Mouse (Mus musculus) midbrain, embryonic 13.5 days (tissue): ENCODE data around the gene Abca8b. TPM values are rescaled to one million over a fixed set of nuclear protein-coding genes. Genes with fewer than 3 reads are reported as not detected.

Experiments used
- ATAC-seq: fragments of 200-750 bp; cut with Nextera tagmentation; 2 replicates; pipeline ENCODE4 v1.8.0; 2017; ENCODE audit warnings: mild to moderate bottlenecking, moderate TSS enrichment, moderate library complexity
- H3K27ac ChIP-seq: fragments of 300-500 bp; sonication (generic); 2 replicates; pipeline ENCODE4 v1.5.1; 2015; ENCODE audit warnings: inconsistent platforms, mild to moderate bottlenecking, moderate library complexity
- H3K27me3 ChIP-seq: fragments of 300-500 bp; sonication (generic); 2 replicates; pipeline ENCODE4 v1.6.1; 2015; ENCODE audit warnings: mild to moderate bottlenecking, inconsistent platforms
- H3K36me3 ChIP-seq: fragments of 300-500 bp; sonication (generic); 2 replicates; pipeline ENCODE4 v1.6.1; 2015; ENCODE audit warnings: mild to moderate bottlenecking, inconsistent platforms
- H3K4me1 ChIP-seq: fragments of 300-500 bp; sonication (generic); replicated peaks from 2 replicates; pipeline ENCODE4 v1.6.1; 2015; ENCODE audit warnings: inconsistent platforms
- H3K4me2 ChIP-seq: fragments of 300-500 bp; sonication (generic); replicated peaks from 2 replicates; pipeline ENCODE4 v1.6.1; 2015; ENCODE audit warnings: moderate library complexity, mild to moderate bottlenecking, inconsistent platforms
- H3K4me3 ChIP-seq: fragments of 300-500 bp; sonication (generic); replicated peaks from 2 replicates; pipeline ENCODE4 v1.5.1; 2015; ENCODE audit warnings: mild to moderate bottlenecking, inconsistent platforms
- H3K9ac ChIP-seq: fragments of 300-500 bp; sonication (generic); replicated peaks from 2 replicates; pipeline ENCODE4 v1.6.1; 2015; ENCODE audit warnings: mild to moderate bottlenecking, inconsistent platforms
- H3K9me3 ChIP-seq: fragments of 300-500 bp; sonication (generic); 2 replicates; pipeline ENCODE4 v1.6.1; 2016; ENCODE audit warnings: mild to moderate bottlenecking, inconsistent platforms
- WGBS: fragments of 180-500 bp; shearing (Covaris S2); methylation state at CpG from one replicate; pipeline ENCODE4 v1.1.7; 2015; 5-methylcytosine and 5-hydroxymethylcytosine counted together
- polyA plus RNA-seq: library from polyadenylated mRNA; unstranded; fragments of >200 nt; fragmentation: Nextera tagmentation; extraction: Ambion mirVana; gene quantifications from 2 replicates; pipeline ENCODE4 v1.2.1, GENCODE M21; 2015

Gene Abca8b
- polyA plus RNA-seq, 1 experiment from 2014 or later: 0.97 TPM

DNA sequence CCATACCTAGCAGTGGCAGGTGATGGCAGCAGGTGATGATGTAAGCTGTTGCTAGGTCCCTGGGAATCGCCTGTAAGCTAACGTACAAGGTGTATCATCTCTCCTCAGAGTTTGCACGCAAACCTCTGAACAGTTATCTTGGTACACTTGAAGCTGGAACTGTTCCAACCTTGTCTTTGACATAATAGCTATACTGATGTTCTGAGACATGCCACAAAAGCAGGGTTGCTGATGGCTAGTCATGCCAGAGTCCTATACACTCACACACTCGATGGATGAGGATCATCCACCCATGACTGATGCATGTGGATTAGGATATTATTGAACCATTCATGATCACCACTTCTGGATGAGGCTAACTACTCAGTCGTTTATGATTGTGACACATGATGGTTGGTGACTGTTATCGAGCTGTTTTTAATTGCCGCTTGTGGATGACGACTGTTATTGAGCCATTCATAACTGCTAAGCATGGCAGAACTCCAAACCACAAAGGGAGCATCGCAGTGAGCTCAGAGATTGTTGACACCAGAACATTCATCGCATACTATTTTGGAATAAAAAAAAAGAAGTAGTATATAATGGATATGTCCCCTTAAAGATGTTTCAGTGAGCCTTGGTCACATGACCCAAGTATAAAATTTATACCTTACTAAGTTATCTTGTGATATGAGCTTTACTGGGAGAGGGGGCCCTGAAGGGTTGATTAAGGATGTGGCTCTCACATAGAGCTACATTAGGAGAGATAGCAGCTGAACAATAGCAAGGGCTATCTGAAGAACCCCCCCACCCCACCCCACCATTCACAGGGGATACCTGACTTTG, 87.2 kb downstream of the Abca8b start:
- no peaks in the 10 kb centered on the region for H3K9me3 ChIP-seq
- 88% methylated on average over 10 of the region's 10 CpGs for WGBS
- ATAC-seq: no peak

DNA sequence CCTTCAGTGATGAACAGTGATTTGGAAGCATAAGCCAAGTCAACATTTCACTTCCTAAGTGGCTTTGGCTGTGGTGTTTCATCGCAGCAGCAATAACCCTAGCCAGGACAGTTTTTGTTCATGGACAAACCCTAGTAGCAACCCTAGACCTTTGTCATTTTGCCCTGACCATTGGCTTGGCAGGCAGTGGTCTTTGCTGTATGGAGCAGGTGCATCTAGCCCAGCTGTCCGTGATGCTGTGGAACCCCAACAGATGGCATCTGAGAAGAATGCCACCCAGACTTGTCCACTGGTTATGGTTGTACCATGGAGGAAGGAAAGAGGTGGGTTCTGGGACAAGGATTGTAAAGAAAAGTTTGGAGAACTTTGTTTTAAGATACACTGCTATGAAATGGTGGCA, 88.1 kb downstream of the Abca8b start:
- no peak overlapping the region for H3K9ac ChIP-seq
- WGBS: 92% methylated on average over 2 of the region's 2 CpGs
- H3K4me1 ChIP-seq: peaks cover 6% of the 10 kb centered on the region
- no peaks in the 10 kb centered on the region for H3K9me3 ChIP-seq
- no peak overlapping the region for H3K27ac ChIP-seq
- no peaks in the 10 kb centered on the region for H3K27me3 ChIP-seq
- no peaks in the 10 kb centered on the region for H3K36me3 ChIP-seq
- no peak overlapping the region for H3K4me3 ChIP-seq
- no peak overlapping the region for H3K4me2 ChIP-seq
- no peak for ATAC-seq

More for the DNA sequence above, 87.2 kb downstream of the Abca8b start:
- no peaks in the 10 kb centered on the region for H3K27me3 ChIP-seq
- no peak overlapping the region for H3K27ac ChIP-seq
- H3K4me3 ChIP-seq: no peak overlapping the region
- H3K36me3 ChIP-seq: no peaks in the 10 kb centered on the region
- H3K9ac ChIP-seq: no peak overlapping the region
- H3K4me1 ChIP-seq: no peaks in the 10 kb centered on the region
- H3K4me2 ChIP-seq: no peak overlapping the region

DNA sequence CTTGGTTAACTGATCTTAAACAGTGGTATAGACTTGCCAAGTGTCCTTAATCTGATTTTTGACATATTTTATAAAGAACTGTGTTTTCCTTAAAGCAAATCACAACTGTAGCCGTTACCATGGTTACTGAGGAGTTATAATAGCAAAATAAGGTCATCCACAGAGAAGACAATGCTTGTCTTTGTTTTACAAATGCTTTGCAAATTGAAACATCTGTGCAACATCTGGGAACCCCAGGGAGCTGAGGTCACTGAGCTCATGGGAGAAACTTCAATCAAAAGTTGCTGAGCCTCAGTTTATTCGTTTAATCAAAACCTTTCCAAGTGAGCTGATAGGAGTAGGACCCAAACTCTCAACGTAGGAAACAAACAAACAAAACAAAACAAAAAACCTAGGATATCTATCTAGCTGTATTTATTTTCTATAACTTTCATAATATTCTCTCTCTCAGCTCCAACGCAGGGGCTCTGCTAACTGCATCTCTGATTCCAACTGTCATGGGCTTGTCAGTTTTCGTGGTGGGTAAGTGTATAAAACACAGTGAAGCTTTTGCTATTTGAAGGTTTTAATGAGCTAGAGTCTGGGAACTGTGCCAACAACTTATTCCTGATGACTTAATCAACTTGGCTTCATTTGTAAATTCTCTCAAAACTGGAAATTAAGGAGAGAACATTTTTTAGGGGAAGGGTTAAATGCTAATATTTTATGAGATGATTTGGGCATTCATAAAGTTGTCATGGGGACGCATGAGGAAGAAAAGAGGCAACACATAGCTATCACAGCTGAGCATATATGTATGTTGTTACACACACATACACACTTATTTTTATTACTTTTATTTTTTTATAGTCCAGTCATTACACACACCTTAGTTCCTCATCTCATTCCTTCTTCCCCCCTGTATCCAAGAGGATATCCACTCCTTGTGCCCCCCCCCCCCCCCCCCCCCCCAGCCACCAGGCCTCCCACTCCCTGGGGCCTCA, 92.7 kb downstream of the Abca8b start:
- Histone ChIP-seq H3K27me3 (no peaks in the 10 kb centered on the region), H3K4me1 (peaks cover 6% of the 10 kb centered on the region), H3K27ac (no peak overlapping the region), H3K9ac (no peak overlapping the region), H3K4me3 (no peak overlapping the region), H3K9me3 (no peaks in the 10 kb centered on the region), H3K36me3 (no peaks in the 10 kb centered on the region), H3K4me2 (no peak overlapping the region)
- peak; percentile 45; the same call in 1 of the 2 replicates for ATAC-seq
- 47% methylated on average over 6 of the region's 6 CpGs for WGBS

DNA sequence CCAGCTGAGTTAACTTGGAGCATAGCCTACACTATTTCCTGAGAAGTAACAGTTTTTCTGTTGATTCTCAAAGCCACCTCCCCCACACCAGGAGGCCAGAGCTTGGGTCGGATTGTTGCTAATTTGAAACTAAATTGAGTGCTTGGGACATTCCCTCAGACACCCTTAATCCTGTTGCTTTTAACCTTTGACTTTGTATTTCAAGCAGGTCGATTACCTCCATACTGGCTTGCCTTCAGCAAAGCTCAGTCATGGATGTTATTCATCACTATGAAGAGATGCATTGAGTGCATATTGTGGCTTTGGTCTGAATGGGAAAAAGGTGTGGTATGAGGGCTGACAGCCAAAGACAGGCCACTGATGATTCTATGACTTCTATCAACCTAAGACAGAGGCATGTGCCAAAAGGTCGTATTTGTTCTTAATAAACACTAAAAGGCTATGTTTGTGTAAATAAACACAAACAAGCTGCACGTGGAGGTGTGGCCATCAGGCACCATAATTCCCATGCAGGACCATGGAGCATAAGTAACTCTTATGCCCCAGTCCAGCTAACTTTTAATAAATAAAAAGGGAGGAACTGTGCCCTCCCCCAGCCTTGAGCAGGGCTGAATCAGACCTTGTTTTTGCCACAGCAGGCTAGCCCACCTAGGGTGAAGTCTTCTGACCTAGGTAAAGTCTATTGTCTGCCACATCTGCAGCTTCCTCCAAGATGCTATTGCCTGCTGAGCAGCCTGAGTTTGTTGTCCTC, 95.0 kb downstream of the Abca8b start:
- no peak overlapping the region for H3K9ac ChIP-seq
- 37% methylated on average over 4 of the region's 4 CpGs for WGBS
- no peak overlapping the region for H3K27ac ChIP-seq
- H3K36me3 ChIP-seq: no peaks in the 10 kb centered on the region
- no peak overlapping the region for H3K4me3 ChIP-seq
- no peak overlapping the region for H3K4me2 ChIP-seq
- no peaks in the 10 kb centered on the region for H3K9me3 ChIP-seq
- no peak for ATAC-seq
- H3K4me1 ChIP-seq: peaks cover 6% of the 10 kb centered on the region
- H3K27me3 ChIP-seq: no peaks in the 10 kb centered on the region

DNA sequence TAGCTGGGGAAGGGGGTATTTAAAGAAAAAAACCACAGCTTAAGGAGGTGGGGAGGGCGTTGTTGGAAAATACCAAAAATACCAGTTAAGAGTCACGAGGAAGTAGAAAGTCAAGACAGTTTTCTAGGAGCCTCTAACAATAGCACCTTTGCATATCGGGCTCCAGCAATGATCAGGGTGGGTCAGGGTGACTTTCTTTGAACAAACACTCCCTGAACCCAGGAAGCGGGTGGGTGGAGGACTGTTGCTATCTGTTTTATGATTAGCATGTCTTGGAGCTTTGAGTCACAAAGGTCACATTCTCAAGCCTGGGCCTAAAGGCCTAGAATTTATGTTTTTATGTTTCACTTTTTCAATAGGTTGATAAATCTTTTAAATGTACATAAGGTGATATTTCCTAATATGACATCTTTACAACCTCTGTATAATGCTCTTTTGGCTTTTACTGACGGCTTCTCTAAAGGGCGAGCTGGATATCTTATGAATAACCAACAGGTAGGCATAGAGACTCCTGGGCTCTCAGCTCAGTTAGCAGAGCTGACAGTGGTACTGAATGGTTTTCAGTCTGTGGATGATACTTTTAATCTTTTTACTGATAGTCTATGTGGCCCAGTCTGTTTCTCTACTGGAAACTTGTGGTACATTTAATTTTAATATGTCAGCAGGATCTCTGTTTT, 96.7 kb downstream of the Abca8b start:
- Histone ChIP-seq H3K27me3 (no peaks in the 10 kb centered on the region), H3K36me3 (no peaks in the 10 kb centered on the region), H3K27ac (no peak overlapping the region), H3K4me1 (peaks cover 6% of the 10 kb centered on the region), H3K9ac (no peak overlapping the region), H3K4me2 (no peak overlapping the region), H3K4me3 (no peak overlapping the region), H3K9me3 (no peaks in the 10 kb centered on the region)
- WGBS: 89% methylated on average over 6 of the region's 6 CpGs
- no peak for ATAC-seq

DNA sequence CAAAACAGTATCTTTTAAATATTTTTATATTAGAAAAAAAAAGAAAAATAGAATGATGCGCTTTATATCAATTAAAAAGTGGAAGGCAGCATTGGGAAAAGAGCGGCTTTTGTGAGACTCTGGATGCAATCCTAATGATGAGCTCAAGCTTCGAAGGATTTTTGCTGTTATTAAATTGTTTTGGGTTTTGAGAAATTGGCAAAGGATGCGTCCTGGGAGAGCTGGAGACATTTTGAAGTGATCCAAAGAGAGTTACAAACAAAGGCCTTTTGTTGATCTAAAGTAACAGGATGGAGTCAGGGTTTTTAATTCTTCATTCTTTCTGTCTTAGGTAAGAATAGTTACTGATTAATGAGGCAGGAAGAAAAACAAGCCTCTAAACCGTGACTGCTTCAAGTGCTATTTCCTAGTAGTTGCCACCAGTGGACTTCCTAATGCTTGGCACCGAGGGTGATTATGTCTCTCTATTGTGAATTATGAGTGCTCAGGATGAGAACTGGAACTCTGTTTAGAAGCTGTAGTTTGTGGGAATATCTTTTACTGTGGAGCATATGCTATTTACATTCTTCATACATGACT, 99.6 kb downstream of the Abca8b start:
- no peaks in the 10 kb centered on the region for H3K4me1 ChIP-seq
- H3K9ac ChIP-seq: no peak overlapping the region
- no peaks in the 10 kb centered on the region for H3K27me3 ChIP-seq
- H3K9me3 ChIP-seq: no peaks in the 10 kb centered on the region
- no peak overlapping the region for H3K4me3 ChIP-seq
- no peak overlapping the region for H3K27ac ChIP-seq
- ATAC-seq: no peak
- no peak overlapping the region for H3K4me2 ChIP-seq
- WGBS: 75% methylated on average over 6 of the region's 6 CpGs
- H3K36me3 ChIP-seq: no peaks in the 10 kb centered on the region

DNA sequence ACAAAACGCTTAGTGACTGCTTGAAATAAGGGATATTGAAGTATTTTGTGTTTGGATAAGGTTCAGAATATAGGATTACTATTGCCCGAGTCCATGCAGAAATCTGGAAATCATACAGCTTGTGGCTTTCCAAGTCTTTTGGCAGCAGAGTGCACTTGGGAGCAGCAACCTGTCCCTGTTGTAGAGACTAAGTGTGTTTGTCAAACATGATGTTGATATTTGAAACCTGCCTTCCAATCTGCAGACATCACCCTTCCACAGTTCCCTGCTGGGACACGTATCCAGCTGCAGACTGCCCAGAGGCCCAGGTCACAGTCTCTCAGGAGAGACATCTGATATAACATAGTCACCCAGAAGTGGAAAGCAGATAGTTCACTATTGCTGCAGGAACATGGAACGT, 100.1 kb downstream of the Abca8b start:
- Histone ChIP-seq H3K27ac (no peak overlapping the region), H3K4me3 (no peak overlapping the region), H3K4me1 (no peaks in the 10 kb centered on the region), H3K27me3 (no peaks in the 10 kb centered on the region), H3K36me3 (no peaks in the 10 kb centered on the region), H3K4me2 (no peak overlapping the region), H3K9me3 (no peaks in the 10 kb centered on the region), H3K9ac (no peak overlapping the region)
- no peak for ATAC-seq
- WGBS: 89% methylated on average over 4 of the region's 4 CpGs

DNA sequence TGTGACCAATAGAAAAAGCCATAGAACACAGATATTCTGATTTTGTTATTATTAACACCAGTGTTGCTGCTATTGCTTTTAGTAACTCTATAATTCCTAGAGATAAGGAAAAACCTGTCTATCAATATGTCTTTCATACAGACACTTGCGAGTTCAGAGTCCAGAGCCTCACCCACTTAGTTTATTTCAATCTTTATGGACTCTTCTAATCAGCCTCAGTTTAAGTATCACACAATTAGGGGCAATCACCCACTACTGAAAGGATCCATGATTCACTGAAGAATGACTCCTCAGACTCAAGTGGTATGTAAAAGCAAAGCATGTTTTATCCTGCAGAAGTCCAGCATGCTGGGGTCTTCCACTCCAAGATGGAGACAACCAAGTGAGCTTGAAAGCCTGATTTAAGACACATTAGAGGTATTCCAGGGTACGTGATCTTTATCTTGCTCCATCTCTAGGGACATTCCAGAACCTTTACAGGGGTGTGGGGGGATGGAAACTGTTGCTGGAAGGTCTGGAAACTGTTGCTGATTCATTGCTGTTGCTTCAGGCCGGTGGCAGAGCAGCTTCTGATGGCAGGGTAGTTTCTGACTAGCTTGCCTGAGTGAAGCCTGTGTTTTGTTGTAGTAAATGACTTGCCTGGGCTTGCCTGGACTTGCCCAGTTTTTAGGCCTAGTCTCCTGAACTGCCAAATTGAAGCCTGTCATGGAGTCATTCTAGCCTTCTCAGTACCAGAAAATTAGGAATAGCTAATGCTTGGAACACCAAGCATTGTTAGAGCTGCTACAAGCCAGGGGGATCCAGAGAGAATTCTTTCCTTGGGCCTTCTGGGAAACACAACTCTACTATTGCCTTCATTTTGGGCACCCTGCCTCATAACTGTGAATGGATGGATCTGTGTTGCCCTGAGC, 101.5 kb downstream of the Abca8b start:
- no peaks in the 10 kb centered on the region for H3K27me3 ChIP-seq
- no peak overlapping the region for H3K4me2 ChIP-seq
- no peak overlapping the region for H3K4me3 ChIP-seq
- H3K36me3 ChIP-seq: no peaks in the 10 kb centered on the region
- no peaks in the 10 kb centered on the region for H3K9me3 ChIP-seq
- H3K27ac ChIP-seq: no peak overlapping the region
- H3K9ac ChIP-seq: no peak overlapping the region
- no peaks in the 10 kb centered on the region for H3K4me1 ChIP-seq
- 89% methylated on average over 3 of the region's 3 CpGs for WGBS
- ATAC-seq: no peak

DNA sequence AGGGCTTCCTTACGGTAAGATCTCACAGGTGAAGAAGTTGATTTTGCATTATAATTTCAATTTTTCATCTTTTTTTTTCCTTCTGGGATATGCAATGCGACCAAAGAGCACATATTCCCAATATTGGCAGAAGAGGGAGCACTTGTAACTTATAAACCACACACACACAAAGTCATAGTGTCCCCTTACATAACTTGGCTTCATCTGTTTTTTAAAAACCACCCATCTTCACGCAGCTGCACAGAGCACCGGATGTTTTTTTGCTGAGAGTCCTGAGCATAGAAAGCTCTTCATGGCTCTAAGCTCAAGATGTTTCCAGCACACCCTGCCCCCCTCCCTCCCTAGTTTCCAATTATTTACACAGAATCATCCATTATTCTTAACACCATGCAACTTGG, 103.7 kb downstream of the Abca8b start:
- no peak for ATAC-seq
- Histone ChIP-seq H3K4me2 (no peak overlapping the region), H3K27ac (no peak overlapping the region), H3K4me1 (no peaks in the 10 kb centered on the region), H3K9me3 (no peaks in the 10 kb centered on the region), H3K4me3 (no peak overlapping the region), H3K36me3 (no peaks in the 10 kb centered on the region), H3K9ac (no peak overlapping the region), H3K27me3 (no peaks in the 10 kb centered on the region)
- WGBS: 89% methylated on average over 4 of the region's 4 CpGs

DNA sequence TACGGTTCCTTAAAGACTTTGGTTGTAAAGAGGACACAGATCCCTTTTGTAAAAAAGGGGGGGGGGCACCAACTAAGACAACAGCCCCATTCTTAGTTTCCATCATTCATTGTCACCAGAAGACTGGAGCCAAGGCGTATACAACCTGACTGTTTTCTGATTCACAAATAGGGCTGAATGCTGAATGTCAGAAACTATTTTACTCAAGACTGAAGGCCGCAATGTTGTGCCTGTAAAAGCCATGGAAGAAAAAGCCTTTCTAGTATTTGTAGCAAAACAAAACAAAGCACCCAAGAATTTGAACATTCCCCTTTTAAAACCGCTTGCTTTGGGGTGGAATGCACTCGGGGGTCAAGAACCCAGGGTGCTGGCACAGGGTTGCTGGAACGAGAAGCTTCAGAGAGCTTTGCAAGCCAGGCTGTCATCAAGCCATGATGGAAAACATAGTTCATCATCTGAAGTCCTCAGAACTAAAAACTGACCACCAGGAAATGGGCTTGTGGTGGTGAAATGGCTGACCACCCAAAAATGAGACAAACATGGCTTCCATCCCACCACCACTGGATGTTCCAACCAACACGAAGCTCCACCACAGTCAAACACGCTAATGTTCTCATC, 104.2 kb downstream of the Abca8b start:
- Histone ChIP-seq H3K4me3 (no peak overlapping the region), H3K9me3 (no peaks in the 10 kb centered on the region), H3K36me3 (no peaks in the 10 kb centered on the region), H3K9ac (no peak overlapping the region), H3K4me1 (no peaks in the 10 kb centered on the region), H3K27me3 (no peaks in the 10 kb centered on the region), H3K4me2 (no peak overlapping the region), H3K27ac (no peak overlapping the region)
- WGBS: 82% methylated on average over 8 of the region's 8 CpGs
- no peak for ATAC-seq
